Mouse (Mus musculus) embryonic facial prominence, embryonic 14.5 days (tissue): ENCODE data around the gene Vmn1r207-ps. TPM values are rescaled to one million over a fixed set of nuclear protein-coding genes. Genes with fewer than 3 reads are reported as not detected.
"Not testable (repeated sequence)": the region's sequence is repeated elsewhere in the genome, so short reads cannot be mapped to it uniquely, and the experiment has no call there.

Experiments
- ATAC-seq: fragments of 200-750 bp; cut with Nextera tagmentation; 2 replicates; pipeline ENCODE4 v1.8.0; 2017; ENCODE audit warnings: low read depth, moderate number of reproducible peaks, moderate TSS enrichment
- DNase-seq: peaks from one replicate; pipeline ENCODE4 v3.0.0-alpha.2; 2015; ENCODE audit warnings: low spot score
- H3K27ac ChIP-seq: fragments of 300-500 bp; sonication (generic); replicated peaks from 2 replicates; pipeline ENCODE4 v1.5.1; 2014; ENCODE audit warnings: low read depth, mild to moderate bottlenecking, low read length, moderate library complexity
- H3K27me3 ChIP-seq: fragments of 300-500 bp; sonication (generic); replicated peaks from 2 replicates; pipeline ENCODE4 v1.6.1; 2014; ENCODE audit warnings: low read length; ENCODE audit not compliant: control insufficient read depth, insufficient read depth
- H3K36me3 ChIP-seq: fragments of 300-500 bp; sonication (generic); 2 replicates; pipeline ENCODE4 v1.6.1; 2014; ENCODE audit warnings: low read length, mixed read lengths; ENCODE audit not compliant: control insufficient read depth, insufficient read depth
- H3K4me1 ChIP-seq: fragments of 300-500 bp; sonication (generic); 2 replicates; pipeline ENCODE4 v1.6.1; 2014; ENCODE audit warnings: antibody characterized with exemption, low read length; ENCODE audit not compliant: control insufficient read depth, insufficient read depth
- H3K4me2 ChIP-seq: fragments of 300-500 bp; sonication (generic); 2 replicates; pipeline ENCODE4 v1.6.1; 2014; ENCODE audit warnings: low read depth, mild to moderate bottlenecking, low read length, moderate library complexity, mixed read lengths
- H3K4me3 ChIP-seq: fragments of 300-500 bp; sonication (generic); 2 replicates; pipeline ENCODE4 v1.5.1; 2014; ENCODE audit warnings: low read depth, mild to moderate bottlenecking, low read length
- H3K9ac ChIP-seq: fragments of 300-500 bp; sonication (generic); 2 replicates; pipeline ENCODE4 v1.6.1; 2014; ENCODE audit warnings: low read depth, mild to moderate bottlenecking, low read length, moderate library complexity, mixed read lengths
- H3K9me3 ChIP-seq: fragments of 300-500 bp; sonication (generic); 2 replicates; pipeline ENCODE4 v1.6.1; 2016; ENCODE audit warnings: low read length; ENCODE audit not compliant: control insufficient read depth
- WGBS: fragments of 180-500 bp; shearing (Covaris S2); extraction: QIAGEN DNeasy Blood & Tissue Kit; methylation state at CpG from one replicate; pipeline ENCODE4 v1.1.7; 2014; 5-methylcytosine and 5-hydroxymethylcytosine counted together
- polyA plus RNA-seq: library from polyadenylated mRNA; unstranded; fragments of >200 nt; fragmentation: Nextera tagmentation; extraction: Ambion mirVana; gene quantifications from 2 replicates; pipeline ENCODE4 v1.2.1, GENCODE M21; 2014

Vmn1r207-ps gene
- polyA plus RNA-seq: not detected in 2 replicates

DNA sequence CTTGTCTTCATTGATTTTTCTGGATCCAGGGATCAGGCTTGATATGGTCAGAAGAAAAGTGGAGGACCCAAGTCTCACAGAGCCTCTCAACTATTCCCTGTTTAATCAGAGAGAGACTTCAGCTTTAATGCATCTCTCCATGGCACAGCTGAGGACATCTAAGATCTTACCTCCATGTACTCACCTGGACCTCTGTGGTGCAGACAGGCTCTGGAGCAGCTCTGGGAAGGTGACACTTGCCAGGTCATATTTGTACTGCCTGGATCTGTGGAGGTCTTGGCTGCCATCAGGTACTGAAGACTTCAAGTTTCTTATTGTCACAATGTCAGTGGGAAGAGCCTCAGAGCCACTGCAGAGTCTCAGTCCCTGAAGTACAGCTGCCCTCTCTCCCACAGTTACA is at the start of gene Vmn1r207-ps:
Vmn1r207-ps (minus strand) TSS at position 101 of the 400 bp plus-strand sequence.
- not testable (repeated sequence) for H3K4me1 ChIP-seq

DNA sequence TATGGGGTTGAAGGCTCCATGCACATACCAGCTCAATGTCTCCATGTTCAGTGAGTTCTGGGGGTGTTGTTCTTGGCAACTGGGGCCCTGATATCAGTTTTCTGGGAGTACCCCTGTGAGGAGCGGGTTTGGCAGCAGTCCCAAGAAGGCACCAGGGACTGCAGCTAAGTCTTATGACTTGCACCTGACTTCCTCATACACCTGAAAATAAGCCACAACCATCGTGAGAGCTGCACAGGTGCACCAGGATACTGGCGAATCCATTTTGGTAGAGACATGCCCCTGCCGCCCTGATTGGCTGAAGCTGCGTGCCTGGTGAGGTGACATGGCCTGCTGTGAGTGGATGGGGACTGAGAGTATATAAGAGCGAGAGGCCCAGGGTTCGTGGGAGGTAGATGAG is 47.9 kb upstream of the Vmn1r207-ps start, which contains the start of gene Vmn1r208:
Vmn1r208 (minus strand) TSS at position 101 of the 400 bp plus-strand sequence.
- H3K27me3 ChIP-seq, H3K36me3 ChIP-seq, H3K9me3 ChIP-seq, DNase-seq, H3K27ac ChIP-seq, H3K4me3 ChIP-seq, H3K4me1 ChIP-seq, H3K9ac ChIP-seq, ATAC-seq, H3K4me2 ChIP-seq: not testable (repeated sequence)
- WGBS: no CpG with 5 or more reads among the region's 7 CpGs

More for the DNA sequence above, at the start of gene Vmn1r207-ps:
- not testable (repeated sequence) for H3K36me3 ChIP-seq, H3K4me3 ChIP-seq, DNase-seq, H3K27me3 ChIP-seq, H3K4me2 ChIP-seq, ATAC-seq, H3K9ac ChIP-seq, H3K27ac ChIP-seq, H3K9me3 ChIP-seq

DNA sequence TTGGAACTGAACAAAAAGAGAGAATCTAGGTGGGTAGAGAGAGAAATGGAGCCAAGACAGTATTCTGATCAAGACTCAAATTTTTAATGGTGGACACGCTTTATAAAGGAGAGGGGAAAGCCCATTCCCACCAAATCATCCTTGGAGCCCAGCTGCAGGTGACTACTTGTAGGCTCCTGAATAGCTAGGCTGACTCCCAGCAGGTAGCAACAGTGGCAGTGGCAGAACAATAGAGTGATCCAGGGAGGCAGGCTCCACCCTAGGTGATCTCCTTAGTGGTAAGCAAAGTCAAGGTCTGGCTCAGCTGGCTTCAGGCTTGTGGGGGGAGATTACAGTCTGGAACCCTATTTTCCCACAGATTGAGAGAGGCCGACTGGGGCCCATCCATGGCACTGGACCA is 42.2 kb upstream of the Vmn1r207-ps start:
- DNase-seq, H3K27ac ChIP-seq, H3K4me1 ChIP-seq, H3K36me3 ChIP-seq, H3K9ac ChIP-seq, H3K4me3 ChIP-seq, H3K27me3 ChIP-seq, H3K9me3 ChIP-seq, ATAC-seq, H3K4me2 ChIP-seq: not testable (repeated sequence)
- WGBS: 60% methylated on average over 1 of the region's 2 CpGs

DNA sequence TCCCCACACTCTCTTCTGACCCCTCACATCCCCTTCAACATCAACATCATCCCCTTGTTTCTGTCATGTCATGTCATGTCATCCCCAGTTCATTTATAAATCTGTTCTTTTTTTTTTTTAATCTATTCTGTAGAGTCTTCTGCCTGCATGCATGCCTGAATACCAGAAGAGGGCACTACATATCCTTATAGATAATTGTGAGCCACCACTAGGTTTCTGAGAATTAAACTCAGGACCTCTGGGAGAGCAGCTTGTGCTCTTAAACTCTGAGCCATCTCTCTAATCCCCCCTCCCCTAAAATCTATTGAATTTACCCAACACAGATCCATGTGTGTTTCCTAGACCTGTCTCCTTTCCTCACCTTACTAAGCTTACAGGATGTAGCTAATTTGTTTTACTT is 18.1 kb upstream of the Vmn1r207-ps start:
- Histone ChIP-seq H3K9ac (no peak overlapping the region), H3K27me3 (no peaks in the 10 kb centered on the region), H3K27ac (no peak overlapping the region), H3K36me3 (no peaks in the 10 kb centered on the region), H3K9me3 (no peaks in the 10 kb centered on the region), H3K4me2 (no peak overlapping the region), H3K4me1 (no peaks in the 10 kb centered on the region), H3K4me3 (no peak overlapping the region)
- DNase-seq (peak; percentile 20), ATAC-seq (no peak)

DNA sequence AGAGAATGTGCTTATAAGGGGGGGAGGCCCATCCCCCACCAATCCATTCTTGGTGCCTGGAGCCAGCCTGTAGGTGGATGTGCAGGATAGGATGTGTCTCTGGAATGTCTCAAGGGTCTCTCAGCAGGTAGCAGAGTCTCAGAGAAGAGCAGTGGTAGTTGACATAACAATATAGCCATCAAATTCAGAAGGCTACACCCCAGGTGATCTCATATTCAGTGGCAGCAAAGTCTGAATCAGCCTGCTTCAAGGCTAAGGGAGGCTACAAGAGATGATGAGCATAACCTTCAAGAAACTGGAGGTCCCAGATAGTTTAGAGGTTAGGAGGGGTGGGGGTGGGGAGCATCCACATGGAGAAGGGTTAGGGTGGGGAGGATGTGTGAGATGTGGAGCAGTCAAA is 22.5 kb downstream of the Vmn1r207-ps start:
- DNase-seq, H3K9ac ChIP-seq, H3K27ac ChIP-seq, H3K4me3 ChIP-seq, H3K27me3 ChIP-seq, ATAC-seq, H3K4me2 ChIP-seq, H3K36me3 ChIP-seq, H3K9me3 ChIP-seq, H3K4me1 ChIP-seq: not testable (repeated sequence)

GRCm38 (mm10) chr13:22702951-22703350 is 26.5 kb downstream of the Vmn1r207-ps start:
- not testable (repeated sequence) for H3K36me3 ChIP-seq, H3K9me3 ChIP-seq, H3K9ac ChIP-seq, H3K4me2 ChIP-seq, H3K27me3 ChIP-seq, ATAC-seq, H3K4me1 ChIP-seq, DNase-seq, H3K4me3 ChIP-seq, H3K27ac ChIP-seq
- WGBS: 39% methylated on average over 2 of the region's 2 CpGs

Other genes starting within 250 kb of the Vmn1r207-ps start
- gene Vmn1r202, start 224.2 kb downstream of the Vmn1r207-ps start, polyA plus RNA-seq: not detected in 2 replicates
- gene Vmn1r203, start 211.5 kb downstream of the Vmn1r207-ps start, polyA plus RNA-seq: not detected in 2 replicates
- not detected in 2 replicates for gene Vmn1r204, start 176.4 kb downstream of the Vmn1r207-ps start, polyA plus RNA-seq
- not detected in 2 replicates for gene Vmn1r205, start 136.6 kb downstream of the Vmn1r207-ps start, polyA plus RNA-seq
- gene Vmn1r206, start 105.4 kb downstream of the Vmn1r207-ps start, polyA plus RNA-seq: not detected in 2 replicates
- not detected in 2 replicates for gene Vmn1r208, start 47.8 kb upstream of the Vmn1r207-ps start, polyA plus RNA-seq
- gene Vmn1r209, start 80.1 kb upstream of the Vmn1r207-ps start, polyA plus RNA-seq: not detected in 2 replicates
- not detected in 2 replicates for gene Vmn1r210, start 101.7 kb upstream of the Vmn1r207-ps start, polyA plus RNA-seq
- not detected in 2 replicates for gene Vmn1r211, start 127.9 kb upstream of the Vmn1r207-ps start, polyA plus RNA-seq
- not detected in 2 replicates for gene Vmn1r212, start 154.6 kb upstream of the Vmn1r207-ps start, polyA plus RNA-seq